Mouse (Mus musculus): Measurements from ENCODE around the gene Dnah14.
A peak's percentile ranks its signal among the peaks of the same experiment; 100 is the strongest.

DNA sequence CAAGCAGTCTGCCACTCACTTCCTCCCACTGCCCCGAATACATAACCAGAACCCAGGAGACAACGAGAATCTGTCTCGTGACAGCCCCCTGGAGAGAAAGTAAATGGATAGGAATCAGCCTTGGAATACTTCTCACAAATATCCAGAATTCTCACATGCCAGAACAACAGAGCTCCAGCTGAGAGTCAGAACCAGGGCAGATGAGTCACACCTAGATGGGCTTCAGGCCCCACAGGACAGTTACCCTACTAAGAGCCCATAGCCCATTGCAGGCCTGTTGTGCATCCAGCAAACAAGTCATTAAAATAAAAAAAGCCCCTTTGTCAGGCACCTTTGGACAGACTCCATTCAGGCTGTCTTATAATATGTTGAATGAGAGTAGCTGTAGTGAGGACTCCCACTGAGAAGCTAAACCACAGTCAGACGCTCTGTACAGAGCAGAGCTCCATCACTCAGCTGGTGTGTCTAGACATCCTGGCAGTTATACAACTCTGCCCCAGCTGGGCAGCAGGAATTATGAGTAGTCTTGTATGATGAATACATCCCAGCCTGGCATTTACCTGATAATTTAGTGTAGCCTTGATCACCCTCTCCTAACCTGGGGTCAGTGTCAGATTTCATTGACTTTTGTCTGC, 166.0 kb downstream of the Dnah14 start:
- TF ChIP-seq CTCF (conservative IDR thresholded peaks at IDR 0.05; ENCODE audit: low read length), result no peak
- TF ChIP-seq NANOG (IDR thresholded peaks at IDR 0.05; ENCODE audit: borderline replicate concordance, low read length), result peak; percentile 75
- TF ChIP-seq POU5F1 (IDR thresholded peaks at IDR 0.05; ENCODE audit: borderline replicate concordance, low read length), result no peak

Measured in E14TG2a.4 (cell line).